Mouse (Mus musculus): Measurements from ENCODE around the gene Tnfrsf9. TPM values are rescaled to one million over a fixed set of nuclear protein-coding genes. Genes with fewer than 3 reads are reported as not detected.
"Not testable (repeated sequence)": the region's sequence is repeated elsewhere in the genome, so short reads cannot be mapped to it uniquely, and the experiment has no call there.

Tnfrsf9 gene
- 14.3 to 47.8 TPM (median 28.4 TPM) in 3 replicates for total RNA-seq (2017)

DNA sequence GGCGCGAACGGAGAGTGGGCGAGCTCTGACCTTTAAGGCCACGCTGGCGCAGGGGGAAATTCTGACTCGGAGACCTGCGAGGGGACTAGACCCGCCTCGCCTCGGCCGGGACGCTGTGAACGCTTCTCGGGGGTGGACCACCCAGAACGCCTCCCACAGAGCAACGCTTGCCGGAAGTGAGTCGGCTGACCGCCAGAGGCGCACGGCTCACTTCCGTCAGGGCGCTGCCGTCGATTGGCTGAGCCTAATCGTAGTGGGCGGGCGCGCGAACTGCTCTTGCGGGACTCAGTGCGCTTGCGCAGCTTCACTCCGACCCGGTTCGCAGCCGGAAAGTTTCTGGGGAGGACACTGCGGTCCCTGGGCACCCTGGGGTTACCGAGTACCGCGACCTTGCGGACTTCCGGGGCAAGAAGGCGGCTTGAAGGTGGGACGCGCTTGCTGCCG lies at the start of gene Tnfrsf9, which contains the start of gene Park7:
Gene Tnfrsf9, plus strand, starts transcription at position 273 of the 444 bp plus-strand sequence.
Gene Park7, minus strand, starts transcription at position 148 of the 444 bp plus-strand sequence.
- peak; percentile 80 for ATAC-seq (replicated peaks; ENCODE audit: insufficient number of reproducible peaks, low FRiP score, low TSS enrichment, poor library complexity, severe bottlenecking)

- ATAC-seq (replicated peaks; ENCODE audit: insufficient number of reproducible peaks, low FRiP score, low TSS enrichment, poor library complexity, severe bottlenecking) = no peak
Observed at GRCm38 (mm10) chr4:150865371-150865770, 49.0 kb upstream of the Tnfrsf9 start.

GRCm38 (mm10) chr4:150866069-150866468 lies 48.3 kb upstream of the Tnfrsf9 start:
- ATAC-seq (replicated peaks; ENCODE audit: insufficient number of reproducible peaks, low FRiP score, low TSS enrichment, poor library complexity, severe bottlenecking) = no peak

DNA sequence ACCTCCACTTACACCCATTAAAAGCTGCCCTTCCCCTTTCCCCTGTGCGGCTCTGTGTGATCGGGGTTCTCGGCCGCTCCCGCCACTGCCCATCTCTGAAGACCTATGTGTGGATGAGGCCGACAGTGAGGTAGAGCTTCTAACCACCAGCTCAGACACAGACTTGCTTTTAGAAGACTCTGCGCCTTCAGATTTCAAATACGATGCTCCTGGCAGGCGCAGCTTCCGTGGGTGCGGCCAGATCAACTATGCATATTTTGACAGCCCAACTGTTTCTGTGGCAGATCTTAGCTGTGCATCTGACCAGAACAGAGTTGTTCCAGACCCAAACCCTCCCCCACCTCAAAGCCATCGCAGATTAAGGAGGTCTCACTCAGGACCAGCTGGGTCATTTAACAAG lies 47.9 kb upstream of the Tnfrsf9 start:
- no peak for ATAC-seq (replicated peaks; ENCODE audit: insufficient number of reproducible peaks, low FRiP score, low TSS enrichment, poor library complexity, severe bottlenecking)

GRCm38 (mm10) chr4:150868161-150868560 lies 46.2 kb upstream of the Tnfrsf9 start:
- no peak for ATAC-seq (replicated peaks; ENCODE audit: insufficient number of reproducible peaks, low FRiP score, low TSS enrichment, poor library complexity, severe bottlenecking)

DNA sequence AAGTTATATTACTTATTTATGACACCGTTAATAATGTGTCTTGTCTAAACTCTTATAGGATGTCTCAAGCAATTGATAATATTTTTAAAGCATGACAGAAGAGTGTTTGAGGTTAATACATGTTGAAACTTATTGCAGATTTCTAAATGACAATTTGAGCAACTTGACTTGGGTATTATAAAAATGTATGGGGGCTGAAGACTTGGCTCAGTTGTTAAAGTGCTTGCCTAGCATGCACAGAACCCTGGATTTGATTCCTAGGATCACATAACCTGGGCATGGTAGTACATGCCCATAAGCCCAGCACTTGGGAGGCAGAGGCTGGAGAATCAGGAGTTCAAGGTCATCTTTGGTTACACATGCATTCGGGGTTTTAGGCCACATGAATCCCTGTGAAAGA lies 45.5 kb upstream of the Tnfrsf9 start:
- ATAC-seq (replicated peaks; ENCODE audit: insufficient number of reproducible peaks, low FRiP score, low TSS enrichment, poor library complexity, severe bottlenecking) = no peak

DNA sequence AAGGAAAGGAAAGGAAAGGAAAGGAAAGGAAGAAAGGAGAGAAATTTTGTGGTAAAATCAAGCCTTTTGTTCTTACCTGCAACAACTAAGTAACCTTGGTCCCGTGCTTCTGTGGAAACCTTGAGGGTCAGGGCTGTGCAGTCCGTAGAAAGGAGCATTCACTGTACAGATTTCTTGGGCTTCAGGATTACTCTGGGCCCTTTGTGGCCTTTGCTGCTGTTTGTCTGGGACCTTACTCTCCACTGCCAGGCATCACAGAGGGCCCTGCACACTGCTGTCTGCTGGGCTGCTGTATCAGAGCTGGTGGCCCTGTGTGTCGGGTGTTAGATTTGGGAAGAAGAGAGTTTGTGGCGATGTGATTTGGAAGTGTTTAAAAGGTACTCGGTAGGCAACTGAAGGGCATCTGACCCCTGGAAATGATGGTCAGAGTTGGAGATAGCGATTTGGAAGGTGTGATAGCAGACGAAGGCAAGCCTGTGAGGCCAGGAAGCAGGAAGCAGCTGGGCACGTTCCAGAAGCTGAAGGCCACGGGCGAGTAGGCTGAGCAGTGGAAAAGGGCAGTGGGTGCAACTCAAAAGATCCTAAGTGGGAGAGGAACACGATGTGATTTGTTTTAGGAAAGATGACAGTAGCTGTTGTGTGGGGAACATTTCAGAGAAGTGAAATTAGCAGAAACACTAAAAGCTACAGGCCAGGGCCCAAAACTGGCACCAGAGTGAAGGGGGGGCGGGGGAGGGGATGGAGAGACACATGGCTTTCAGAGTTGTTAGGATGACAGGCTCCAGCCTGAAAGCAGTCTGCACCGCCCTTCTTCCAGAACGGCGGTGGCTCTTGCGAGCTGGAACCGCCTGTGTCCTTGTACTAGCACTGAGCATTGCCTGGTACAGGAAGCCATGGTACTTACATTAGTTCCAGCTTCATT lies 44.8 kb upstream of the Tnfrsf9 start:
- ATAC-seq (replicated peaks; ENCODE audit: insufficient number of reproducible peaks, low FRiP score, low TSS enrichment, poor library complexity, severe bottlenecking) = no peak

DNA sequence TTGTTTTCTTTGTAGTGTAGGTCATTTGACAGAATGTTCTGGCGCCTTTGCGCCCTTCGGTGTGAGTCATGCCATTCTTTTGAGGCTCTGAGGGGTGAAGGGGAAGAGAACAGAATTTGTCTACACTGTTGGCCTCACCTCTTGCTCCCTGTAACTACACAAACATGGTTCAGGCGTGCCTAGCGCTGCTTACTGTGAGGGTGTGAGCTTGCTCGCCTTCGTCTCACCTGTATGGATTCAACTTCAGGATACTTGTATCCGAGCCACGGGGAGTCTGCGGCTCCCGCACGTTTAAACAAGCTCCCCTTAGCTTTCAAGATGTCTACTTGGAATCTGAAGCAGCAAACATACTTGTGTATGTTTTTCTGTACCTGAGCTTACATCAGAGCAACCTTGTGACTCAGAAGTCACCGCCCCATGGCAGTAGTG lies 43.4 kb upstream of the Tnfrsf9 start:
- no peak for ATAC-seq (replicated peaks; ENCODE audit: insufficient number of reproducible peaks, low FRiP score, low TSS enrichment, poor library complexity, severe bottlenecking)

GRCm38 (mm10) chr4:150871392-150872138 lies 42.8 kb upstream of the Tnfrsf9 start:
- ATAC-seq (replicated peaks; ENCODE audit: insufficient number of reproducible peaks, low FRiP score, low TSS enrichment, poor library complexity, severe bottlenecking) = no peak

- ATAC-seq (replicated peaks; ENCODE audit: insufficient number of reproducible peaks, low FRiP score, low TSS enrichment, poor library complexity, severe bottlenecking) = no peak
Observed at GRCm38 (mm10) chr4:150872139-150872651, 42.2 kb upstream of the Tnfrsf9 start.

DNA sequence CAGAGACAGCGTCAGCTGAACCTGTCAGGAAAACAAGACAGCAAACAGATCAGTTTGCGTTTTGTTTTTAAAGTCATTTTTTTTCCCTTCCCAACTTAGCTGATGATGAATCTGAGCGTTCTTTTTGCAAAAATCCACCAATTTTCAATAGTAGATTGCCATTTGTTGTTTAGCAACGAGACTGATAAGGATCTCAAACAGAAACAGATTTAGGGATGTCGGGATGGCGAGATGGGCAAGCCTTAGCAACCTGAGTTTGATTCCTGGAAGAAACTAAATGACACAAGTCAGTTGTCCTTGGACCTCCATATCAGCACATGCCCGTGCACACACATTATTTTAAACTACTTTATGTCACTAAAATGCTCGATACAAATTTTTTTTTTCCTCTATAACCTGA lies 41.7 kb upstream of the Tnfrsf9 start:
- no peak for ATAC-seq (replicated peaks; ENCODE audit: insufficient number of reproducible peaks, low FRiP score, low TSS enrichment, poor library complexity, severe bottlenecking)

DNA sequence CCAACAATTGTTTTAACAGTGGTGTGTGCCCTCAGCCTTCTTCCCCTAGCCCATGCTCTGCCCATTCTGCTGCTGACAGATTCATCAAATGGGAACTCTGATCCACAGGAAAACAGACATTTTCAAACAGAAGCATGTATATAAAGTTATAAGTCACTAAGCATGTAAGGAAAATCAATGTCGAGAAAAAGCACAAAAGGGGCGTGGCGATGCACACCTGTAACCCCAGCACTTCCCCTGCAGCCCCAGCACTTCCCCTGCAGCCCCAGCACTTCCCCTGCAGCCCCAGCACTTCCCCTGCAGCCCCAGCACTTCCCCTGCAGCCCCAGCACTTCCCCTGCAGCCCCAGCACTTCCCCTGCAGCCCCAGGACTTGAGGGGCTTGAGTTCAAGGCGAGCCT lies 39.9 kb upstream of the Tnfrsf9 start:
- ATAC-seq (replicated peaks; ENCODE audit: insufficient number of reproducible peaks, low FRiP score, low TSS enrichment, poor library complexity, severe bottlenecking) = not testable (repeated sequence)

DNA sequence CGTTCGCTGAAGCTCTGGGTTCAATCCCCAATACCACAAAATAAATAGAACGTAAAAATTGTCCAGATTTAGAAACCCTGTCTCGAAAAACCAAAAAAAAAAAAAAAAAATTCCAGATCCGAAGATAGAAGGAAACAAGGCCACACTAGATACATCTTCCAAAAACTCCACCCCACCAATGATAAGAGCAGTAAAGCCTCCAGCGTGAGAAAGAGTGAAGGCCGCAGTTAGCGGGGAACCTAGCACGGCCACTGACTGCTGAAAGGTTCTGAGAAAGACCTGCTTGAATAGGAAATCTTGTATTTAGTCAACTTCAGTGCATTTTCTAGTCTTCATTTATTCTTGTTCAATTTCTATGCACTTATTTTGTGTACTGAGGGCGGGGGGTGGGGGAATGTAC lies 39.0 kb upstream of the Tnfrsf9 start:
- no peak for ATAC-seq (replicated peaks; ENCODE audit: insufficient number of reproducible peaks, low FRiP score, low TSS enrichment, poor library complexity, severe bottlenecking)

DNA sequence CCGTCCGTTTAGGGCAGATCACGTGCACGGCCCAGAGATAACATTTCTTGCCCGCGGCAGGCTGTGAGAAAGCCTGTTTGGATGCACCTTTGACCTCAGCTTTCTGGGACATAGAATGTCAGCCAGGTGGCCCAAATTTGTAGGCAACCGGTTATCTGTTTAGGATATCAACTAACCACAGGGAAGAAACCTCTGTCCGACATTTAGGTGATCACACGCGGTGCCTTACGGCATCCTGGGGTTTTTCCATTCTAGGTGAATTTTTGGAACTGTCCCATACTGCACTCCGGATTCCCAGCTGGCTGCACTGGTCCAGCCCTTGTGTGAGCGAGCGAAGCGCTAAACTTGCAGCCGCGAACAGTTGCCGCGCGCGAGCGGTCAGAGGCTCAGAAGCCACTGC lies 34.7 kb upstream of the Tnfrsf9 start:
- no peak for ATAC-seq (replicated peaks; ENCODE audit: insufficient number of reproducible peaks, low FRiP score, low TSS enrichment, poor library complexity, severe bottlenecking)

GRCm38 (mm10) chr4:150880364-150880763 lies 34.0 kb upstream of the Tnfrsf9 start:
- no peak for ATAC-seq (replicated peaks; ENCODE audit: insufficient number of reproducible peaks, low FRiP score, low TSS enrichment, poor library complexity, severe bottlenecking)

GRCm38 (mm10) chr4:150882632-150883031 lies 31.7 kb upstream of the Tnfrsf9 start:
- ATAC-seq (replicated peaks; ENCODE audit: insufficient number of reproducible peaks, low FRiP score, low TSS enrichment, poor library complexity, severe bottlenecking) = no peak

- ATAC-seq (replicated peaks; ENCODE audit: insufficient number of reproducible peaks, low FRiP score, low TSS enrichment, poor library complexity, severe bottlenecking) = no peak
Observed at GRCm38 (mm10) chr4:150887903-150888302, 26.5 kb upstream of the Tnfrsf9 start.

- ATAC-seq (replicated peaks; ENCODE audit: insufficient number of reproducible peaks, low FRiP score, low TSS enrichment, poor library complexity, severe bottlenecking) = no peak
Observed at GRCm38 (mm10) chr4:150888492-150888891, 25.9 kb upstream of the Tnfrsf9 start.

- ATAC-seq (replicated peaks; ENCODE audit: insufficient number of reproducible peaks, low FRiP score, low TSS enrichment, poor library complexity, severe bottlenecking) = no peak
Observed at GRCm38 (mm10) chr4:150889273-150889954, 24.9 kb upstream of the Tnfrsf9 start.
